Mouse (Mus musculus) T-helper 2 cell (primary cell): Measurements from ENCODE around the gene Nlgn2.

Experiments used
- in situ Hi-C: fragments of 300-600 bp; cut with MboI, MseI; formaldehyde crosslinking; loops from one replicate; pipeline ENCODE4 v1.15.1; 2025; ENCODE audit warnings: high pct_unique_total_duplicates

Nlgn2 gene

GRCm38 (mm10) chr11:69797924-69798323, 39.7 kb downstream of the Nlgn2 start:
- in situ Hi-C loops, result loop anchor here (5.0 kb wide), 1 partner anchor 39 kb away; the partner anchor contains the start of genes Nlgn2 and Tmem256

GRCm38 (mm10) chr11:69795983-69796435, 41.6 kb downstream of the Nlgn2 start:
- in situ Hi-C loops, result loop anchor here (5.0 kb wide), 1 partner anchor 41 kb away; the partner anchor contains the start of genes Nlgn2 and Tmem256

GRCm38 (mm10) chr11:69795168-69795982, 42.2 kb downstream of the Nlgn2 start, which contains the start of gene Chrnb1:
Chrnb1 (minus strand) TSS chr11:69795943.
- in situ Hi-C loops, result loop anchor here (5.0 kb wide), 1 partner anchor 42 kb away; the partner anchor contains the start of genes Nlgn2 and Tmem256

GRCm38 (mm10) chr11:69793429-69793828, 44.2 kb downstream of the Nlgn2 start:
- in situ Hi-C loops, result no loop called here

GRCm38 (mm10) chr11:69791420-69791819, 46.2 kb downstream of the Nlgn2 start:
- in situ Hi-C loops, result no loop called here

GRCm38 (mm10) chr11:69789431-69789830, 48.2 kb downstream of the Nlgn2 start:
- in situ Hi-C loops, result no loop called here

GRCm38 (mm10) chr11:69787306-69787705, 50.3 kb downstream of the Nlgn2 start:
- in situ Hi-C loops, result no loop called here

GRCm38 (mm10) chr11:69784793-69785272, 52.8 kb downstream of the Nlgn2 start:
- in situ Hi-C loops, result no loop called here

GRCm38 (mm10) chr11:69781828-69782227, 55.8 kb downstream of the Nlgn2 start:
- in situ Hi-C loops, result no loop called here

GRCm38 (mm10) chr11:69778985-69779384, 58.6 kb downstream of the Nlgn2 start:
- in situ Hi-C loops, result no loop called here

- in situ Hi-C loops, result no loop called here
Measured at GRCm38 (mm10) chr11:69778258-69778982, 59.2 kb downstream of the Nlgn2 start.

GRCm38 (mm10) chr11:69777504-69778257, 59.9 kb downstream of the Nlgn2 start:
- in situ Hi-C loops, result no loop called here

- in situ Hi-C loops, result no loop called here
Measured at GRCm38 (mm10) chr11:69776488-69776887, 61.1 kb downstream of the Nlgn2 start.

- in situ Hi-C loops, result no loop called here
Measured at GRCm38 (mm10) chr11:69775716-69776115, 61.9 kb downstream of the Nlgn2 start.

GRCm38 (mm10) chr11:69774961-69775360, 62.6 kb downstream of the Nlgn2 start:
- in situ Hi-C loops, result loop anchor here (25.0 kb wide), 1 partner anchor 887 kb away; the partner anchor contains the start of genes Eno3, Pfn1 and Spag7
